Mouse (Mus musculus) ovary, postnatal 36 days (tissue): ENCODE measurements around the gene Ginm1.
A peak's percentile ranks its signal among the peaks of the same experiment; 100 is the strongest.
"Not testable (repeated sequence)": the region's sequence is repeated elsewhere in the genome, so short reads cannot be mapped to it uniquely, and the experiment has no call there.

Source experiments
- DNase-seq: peaks from one replicate; pipeline ENCODE4 v3.0.0; 2022; ENCODE audit warnings: low spot score, mixed read lengths

Ginm1 gene

DNA sequence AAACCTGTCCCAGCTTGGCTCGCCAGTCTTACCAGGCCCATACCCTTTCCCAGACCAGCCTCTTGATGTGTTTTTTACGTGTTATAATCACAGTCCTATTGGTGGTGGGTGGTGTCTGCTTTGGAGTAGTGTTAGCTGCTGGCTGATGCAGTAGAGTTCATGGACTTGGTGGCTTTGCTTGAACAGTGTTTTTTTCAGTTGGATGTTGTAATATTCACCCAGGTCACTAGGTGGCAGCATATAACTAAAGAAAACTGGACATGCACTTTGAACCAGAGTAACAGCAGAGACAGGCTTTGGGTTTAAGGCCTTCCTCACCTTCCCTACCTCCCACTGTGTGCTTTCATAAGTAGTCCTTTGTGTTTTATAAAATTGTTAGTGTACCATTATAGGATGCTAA lies 17.3 kb upstream of the Ginm1 start:
- DNase-seq = no peak

- no peak for DNase-seq
Observed at GRCm38 (mm10) chr10:7802519-7803140, 10.0 kb upstream of the Ginm1 start.

- DNase-seq = no peak
Observed at GRCm38 (mm10) chr10:7801258-7801657, 8.6 kb upstream of the Ginm1 start.

- DNase-seq = no peak
Observed at GRCm38 (mm10) chr10:7792254-7792750, 322 bp downstream of the Ginm1 start.

DNA sequence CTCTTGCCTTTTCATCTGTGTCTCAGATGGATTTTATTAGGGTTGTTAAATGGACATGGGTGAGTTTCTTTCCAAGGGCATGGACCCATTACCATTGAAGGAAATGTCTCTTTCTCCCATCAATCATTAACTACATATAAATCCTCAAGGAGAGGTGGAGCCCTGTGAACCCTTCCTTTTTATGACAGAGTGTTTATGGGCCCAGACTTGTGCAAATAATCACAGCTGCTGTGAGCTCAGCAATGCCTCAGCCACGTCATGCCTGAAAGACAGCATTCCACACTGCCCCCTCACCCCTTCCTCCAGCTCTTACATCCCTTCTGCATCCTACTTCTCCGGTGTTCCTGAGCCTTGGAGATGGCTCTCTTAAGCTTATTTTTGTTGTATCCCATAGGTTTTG lies 5.3 kb downstream of the Ginm1 start:
- no peak for DNase-seq

- no peak for DNase-seq
Observed at GRCm38 (mm10) chr10:7781214-7781613, 11.4 kb downstream of the Ginm1 start.

DNA sequence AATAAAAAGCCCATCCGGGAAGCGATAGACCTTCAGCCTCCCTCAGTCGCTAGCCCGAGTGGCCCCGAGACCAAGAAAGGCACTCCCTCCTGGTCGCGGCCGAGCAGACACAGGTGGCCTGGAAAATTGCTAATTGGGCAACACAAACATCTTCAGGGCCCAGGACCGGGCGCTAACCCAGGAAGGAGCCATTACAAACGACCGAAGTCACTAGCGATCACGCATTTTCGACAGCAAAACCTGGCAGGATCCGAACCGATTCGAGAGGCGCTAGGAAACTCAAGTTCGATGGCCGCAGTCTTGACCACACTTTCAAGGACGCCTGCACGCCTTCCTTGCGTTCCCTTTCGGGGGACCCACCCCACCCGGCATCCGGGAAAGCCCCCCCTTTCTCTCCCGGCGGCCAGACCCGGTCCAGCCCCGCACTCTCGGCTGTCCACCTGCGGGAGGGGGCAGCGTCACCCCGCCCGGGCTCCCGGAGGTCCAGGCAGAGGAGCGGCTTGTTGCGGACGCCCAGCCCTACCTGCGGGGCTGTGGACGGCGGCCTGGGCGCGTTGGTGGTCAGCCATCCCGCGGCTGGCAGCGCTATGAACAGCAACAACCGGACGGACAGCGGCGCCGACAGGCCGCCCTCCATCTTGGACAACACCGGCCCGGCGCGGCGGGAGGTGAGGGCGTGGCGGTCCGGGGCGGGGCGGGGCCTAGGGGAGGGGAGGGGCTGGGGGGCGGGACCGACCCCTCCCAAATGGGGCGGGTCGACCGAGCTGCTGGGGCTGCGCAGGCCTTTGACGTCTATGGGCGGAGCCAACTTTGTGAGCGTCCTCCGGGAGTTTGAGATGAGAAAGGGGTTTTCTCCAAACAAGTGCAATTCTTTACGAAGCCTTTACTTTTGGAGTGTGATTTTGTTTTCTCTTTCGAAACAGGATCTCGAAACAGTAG lies 12.1 kb downstream of the Ginm1 start:
- DNase-seq = peak; percentile 88

DNA sequence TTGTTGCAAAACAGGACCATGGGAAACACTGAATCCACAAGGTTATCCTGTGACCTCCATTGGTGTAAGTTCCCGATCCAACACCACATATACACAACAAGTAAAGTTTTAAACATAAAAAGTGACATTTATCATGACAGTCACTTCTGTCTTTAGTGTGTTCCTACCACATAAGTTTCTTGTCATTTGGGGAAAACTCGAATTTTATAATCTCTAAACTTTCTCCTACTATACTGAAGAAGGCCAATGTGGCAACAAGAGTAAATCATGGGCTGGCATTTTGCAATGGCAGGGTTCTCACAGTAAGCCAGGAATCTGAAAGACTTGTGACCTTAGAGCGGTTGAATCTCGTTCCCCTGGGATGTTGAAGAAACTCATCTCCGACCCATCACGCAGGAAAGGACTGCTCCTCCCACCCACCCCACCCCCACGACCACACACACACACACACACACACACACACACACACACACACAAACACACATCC lies 12.8 kb downstream of the Ginm1 start:
- DNase-seq = no peak

DNA sequence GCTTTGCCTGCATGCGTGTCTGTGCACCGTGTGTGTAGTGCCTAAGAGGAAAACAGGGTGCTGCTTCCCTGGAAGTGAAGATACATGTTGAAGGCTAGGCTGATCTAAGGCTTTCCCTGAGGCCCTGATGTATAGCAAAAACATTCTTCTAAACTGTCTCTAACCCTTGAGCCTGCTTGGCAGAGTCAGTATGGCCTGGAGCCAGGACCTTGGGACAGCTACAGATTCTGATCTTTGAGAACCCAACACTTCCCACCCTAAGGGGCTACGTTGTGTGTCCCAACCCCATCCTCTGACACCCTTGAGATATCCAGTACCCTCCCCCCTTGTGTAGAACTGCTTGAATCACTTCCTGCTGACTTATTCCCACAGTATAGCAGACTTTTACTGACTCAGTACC lies 14.3 kb downstream of the Ginm1 start:
- peak; percentile 18 for DNase-seq

- DNase-seq = no peak
Observed at GRCm38 (mm10) chr10:7775421-7775820, 17.2 kb downstream of the Ginm1 start.

DNA sequence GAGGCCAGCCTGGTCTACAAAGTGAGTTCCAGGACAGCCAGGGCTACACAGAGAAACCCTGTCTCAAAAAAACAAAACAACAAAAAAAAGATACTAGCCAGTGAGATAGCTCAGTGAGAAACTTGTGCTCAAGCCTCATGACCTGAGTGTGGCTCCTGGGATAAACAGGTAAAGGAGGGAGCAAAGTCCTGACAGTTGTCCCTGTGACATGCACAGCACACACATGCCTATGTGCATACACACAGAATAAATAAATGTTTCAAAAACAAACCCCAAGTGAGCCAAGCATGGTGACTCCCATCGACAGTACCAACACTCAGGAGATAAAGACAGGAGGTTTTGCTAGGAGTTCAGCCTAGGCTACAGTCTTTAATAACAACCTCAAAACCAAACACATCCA lies 19.9 kb downstream of the Ginm1 start:
- DNase-seq = no peak

DNA sequence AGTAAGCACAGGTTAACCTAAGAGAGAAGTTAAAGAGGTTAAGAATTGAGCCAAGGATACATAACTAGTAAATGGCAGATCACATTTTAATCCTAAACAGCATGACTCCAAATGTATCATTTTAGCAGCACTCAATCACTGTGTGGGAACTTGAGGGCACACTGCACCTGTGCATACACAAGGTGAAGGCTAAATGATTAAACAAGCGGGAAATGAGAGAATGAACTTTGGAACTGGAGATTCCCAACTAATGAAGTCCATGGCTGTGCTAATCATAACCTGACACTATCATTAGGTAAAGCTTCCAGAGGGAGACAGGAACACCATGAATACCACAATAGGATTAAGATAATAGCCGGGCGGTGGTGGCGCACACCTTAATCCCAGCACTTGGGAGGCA lies 20.3 kb downstream of the Ginm1 start:
- no peak for DNase-seq

DNA sequence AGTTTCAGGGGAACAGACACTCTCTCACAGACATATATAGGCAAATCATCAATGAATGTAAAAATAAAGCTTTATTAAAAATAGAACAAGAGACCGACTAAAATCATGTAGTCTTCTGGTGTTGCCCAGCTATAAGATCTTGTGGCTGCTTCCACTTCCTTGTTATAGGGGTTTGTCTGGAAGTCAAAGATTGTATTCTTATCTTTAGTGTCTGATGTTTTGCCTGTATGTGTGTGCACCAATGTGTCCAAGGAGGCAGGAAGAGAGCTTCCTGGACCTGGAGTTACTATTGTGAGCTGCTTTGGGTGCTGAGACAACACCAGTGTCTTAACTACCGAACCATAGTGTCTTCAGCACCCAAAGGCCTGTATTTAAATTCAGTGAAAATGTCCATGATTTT lies 35.1 kb downstream of the Ginm1 start:
- no peak for DNase-seq

- no peak for DNase-seq
Observed at GRCm38 (mm10) chr10:7748752-7749151, 43.9 kb downstream of the Ginm1 start.

GRCm38 (mm10) chr10:7745528-7745927 lies 47.1 kb downstream of the Ginm1 start:
- DNase-seq = not testable (repeated sequence)

- DNase-seq = no peak
Observed at GRCm38 (mm10) chr10:7737914-7738313, 54.7 kb downstream of the Ginm1 start.

DNA sequence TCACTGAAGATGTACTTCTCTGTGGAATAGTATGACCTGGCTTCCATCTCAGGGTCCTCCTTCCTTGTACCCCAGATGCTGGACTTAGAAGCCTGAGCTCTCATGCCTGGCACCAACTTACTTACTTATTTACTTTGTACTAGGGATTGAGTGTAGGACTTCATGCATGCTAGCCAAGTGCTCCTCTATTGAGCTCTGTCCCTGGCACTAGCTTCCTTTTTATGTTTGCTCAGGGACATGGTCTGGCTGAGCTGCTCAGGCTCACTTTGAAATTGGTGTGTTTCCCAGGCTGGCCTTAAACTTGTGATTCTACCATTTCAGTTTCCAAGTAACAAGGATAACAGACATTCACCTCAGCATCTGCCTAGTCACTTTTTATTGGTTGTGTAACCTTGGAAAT lies 55.5 kb downstream of the Ginm1 start:
- no peak for DNase-seq

- DNase-seq = no peak
Observed at GRCm38 (mm10) chr10:7731582-7731981, 61.0 kb downstream of the Ginm1 start.

DNA sequence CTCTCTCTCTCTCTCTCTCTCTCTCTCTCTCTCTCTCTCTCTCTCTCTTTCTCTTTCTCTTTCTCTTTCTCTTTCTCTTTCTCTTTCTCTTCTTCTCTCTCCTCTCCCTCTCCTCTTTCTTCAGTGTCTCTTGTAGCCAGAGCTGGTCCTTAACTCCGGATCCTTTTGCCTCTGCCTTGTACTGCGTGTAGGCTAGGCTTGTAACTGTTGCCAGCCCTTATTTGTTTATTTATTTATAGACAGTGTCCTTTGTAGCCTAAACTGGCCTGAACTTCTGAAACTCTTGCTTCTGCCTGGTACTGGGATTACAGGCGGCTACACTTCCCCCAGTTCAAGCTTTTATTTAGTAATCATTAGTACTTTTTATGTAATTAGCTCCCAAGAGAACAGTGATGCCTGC lies 65.6 kb downstream of the Ginm1 start:
- DNase-seq = no peak

GRCm38 (mm10) chr10:7726501-7726812 lies 66.2 kb downstream of the Ginm1 start:
- no peak for DNase-seq

DNA sequence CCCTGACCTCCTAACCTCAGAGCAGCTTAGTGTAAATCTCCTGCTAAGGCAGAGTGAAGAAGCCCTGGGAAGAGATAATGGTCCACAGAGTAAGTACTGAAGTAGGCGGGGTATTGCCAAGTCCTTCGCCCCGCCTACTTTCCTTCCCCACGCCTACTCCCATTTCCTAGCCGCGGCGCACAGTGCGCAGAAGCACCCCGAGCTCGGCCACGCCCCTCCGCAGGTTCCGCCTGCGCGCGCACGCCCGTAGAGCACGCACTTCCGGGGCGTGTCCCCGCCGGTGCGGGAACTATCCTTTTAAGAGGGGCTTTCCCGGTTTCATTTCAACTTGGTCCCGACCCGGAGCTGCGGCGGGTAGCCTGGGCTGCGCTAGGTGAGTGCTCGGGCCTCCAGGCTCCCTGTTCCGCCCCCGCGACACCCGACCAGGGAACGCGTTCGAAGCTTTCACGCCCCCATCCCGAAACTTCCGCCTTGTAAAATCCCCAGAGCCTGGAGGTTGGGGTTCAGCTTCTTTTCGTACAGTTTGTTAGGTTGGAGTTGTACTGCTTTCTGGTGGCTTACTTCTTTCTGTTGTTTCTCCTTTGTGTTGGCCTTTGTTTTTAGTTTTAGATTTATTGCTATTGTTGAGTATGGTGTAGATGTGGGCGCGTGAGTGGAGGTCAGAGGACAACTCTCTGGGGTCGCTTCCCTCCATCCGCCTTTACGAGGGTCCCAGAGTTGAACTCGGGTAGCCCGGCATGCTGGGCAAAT lies 66.7 kb downstream of the Ginm1 start, which contains the start of gene Katna1:
TSS of gene Katna1 (plus strand) at position 250 of the 750 bp plus-strand sequence.
- DNase-seq = peak; percentile 92
